Mouse (Mus musculus) liver, embryonic 14.5 days (tissue): Measurements from ENCODE around the gene Abca3.

Experiments used
- CTCF ChIP-seq: IDR thresholded peaks from 2 replicates; pipeline ENCODE4 v1.5.1; 2016; ENCODE audit warnings: antibody characterized with exemption, low read depth, control low read depth
- EP300 ChIP-seq: IDR thresholded peaks from 2 replicates; pipeline ENCODE4 v1.6.1; 2016; ENCODE audit warnings: antibody characterized with exemption, low read depth

DNA sequence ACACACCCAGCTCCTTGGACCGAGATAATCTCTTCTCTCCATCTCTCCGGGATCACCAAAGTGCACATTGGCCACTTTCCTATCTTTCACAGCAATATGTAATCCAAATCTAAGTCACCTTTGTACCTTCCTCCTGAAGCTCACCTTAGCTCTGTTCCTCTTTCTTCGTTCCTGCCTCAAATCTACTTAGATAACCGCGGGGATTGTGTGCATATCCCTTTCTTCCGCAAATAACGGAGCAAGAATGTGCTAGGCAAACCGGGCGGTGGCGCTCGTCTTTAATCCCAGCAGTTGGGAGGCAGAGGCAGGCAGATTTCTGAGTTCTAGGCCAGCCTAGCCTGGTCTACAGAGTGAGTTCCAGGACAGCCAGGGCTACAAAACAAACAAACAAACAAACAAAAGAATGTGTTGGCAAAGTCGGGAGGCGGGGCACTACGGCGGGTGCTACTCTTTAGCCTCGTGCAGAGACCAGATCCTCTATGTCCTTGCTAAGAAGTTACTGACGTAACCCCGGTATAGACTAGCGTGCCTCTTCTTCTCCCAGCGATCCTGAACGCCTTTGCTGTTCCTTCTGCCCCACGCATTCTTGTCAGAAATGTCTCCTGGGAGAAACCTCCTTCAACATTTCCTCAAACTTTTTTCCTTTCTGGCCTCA is 61.9 kb downstream of the Abca3 start:
- peak; percentile 79 for TF ChIP-seq CTCF
- no peak; the same call in 1 of the 2 replicates for TF ChIP-seq EP300
